Mouse (Mus musculus) midbrain, embryonic 11.5 days (tissue): ENCODE data around the gene Elof1. TPM values are rescaled to one million over a fixed set of nuclear protein-coding genes. Genes with fewer than 3 reads are reported as not detected.
A peak's percentile ranks its signal among the peaks of the same experiment; 100 is the strongest.
"Not testable (repeated sequence)": the region's sequence is repeated elsewhere in the genome, so short reads cannot be mapped to it uniquely, and the experiment has no call there.

Source experiments
- ATAC-seq: fragments of 200-750 bp; cut with Nextera tagmentation; 2 replicates; pipeline ENCODE4 v1.8.0; 2017; ENCODE audit warnings: moderate TSS enrichment, moderate library complexity; ENCODE audit not compliant: low FRiP score
- DNase-seq: peaks from one replicate; pipeline ENCODE4 v3.0.0; 2015; ENCODE audit warnings: low spot score; ENCODE audit errors: missing footprints
- H3K27ac ChIP-seq: fragments of 300-500 bp; sonication (generic); 2 replicates; pipeline ENCODE4 v1.5.1; 2014; ENCODE audit warnings: low read depth, low read length
- H3K27me3 ChIP-seq: fragments of 300-500 bp; sonication (generic); 2 replicates; pipeline ENCODE4 v1.6.1; 2014; ENCODE audit warnings: mild to moderate bottlenecking, low read length, moderate library complexity, mixed read lengths; ENCODE audit not compliant: control insufficient read depth, insufficient read depth
- H3K36me3 ChIP-seq: fragments of 300-500 bp; sonication (generic); 2 replicates; pipeline ENCODE4 v1.6.1; 2014; ENCODE audit warnings: mild to moderate bottlenecking, low read length, moderate library complexity, mixed read lengths; ENCODE audit not compliant: control insufficient read depth, insufficient read depth
- H3K4me1 ChIP-seq: fragments of 300-500 bp; sonication (generic); 2 replicates; pipeline ENCODE4 v1.6.1; 2014; ENCODE audit warnings: low read length; ENCODE audit not compliant: control insufficient read depth, insufficient read depth
- H3K4me2 ChIP-seq: fragments of 300-500 bp; sonication (generic); 2 replicates; pipeline ENCODE4 v1.6.1; 2014; ENCODE audit warnings: mild to moderate bottlenecking, moderate library complexity
- H3K4me3 ChIP-seq: fragments of 300-500 bp; sonication (generic); 2 replicates; pipeline ENCODE4 v1.5.1; 2014; ENCODE audit warnings: low read depth, low read length
- H3K9ac ChIP-seq: fragments of 300-500 bp; sonication (generic); 2 replicates; pipeline ENCODE4 v1.6.1; 2014; ENCODE audit warnings: low read length
- H3K9me3 ChIP-seq: fragments of 300-500 bp; sonication (generic); 2 replicates; pipeline ENCODE4 v1.6.1; 2016; ENCODE audit warnings: low read length; ENCODE audit not compliant: control insufficient read depth
- WGBS: fragments of 180-500 bp; shearing (Covaris S2); extraction: QIAGEN DNeasy Blood & Tissue Kit; methylation state at CpG from one replicate; pipeline ENCODE4 v1.1.7; 2014; 5-methylcytosine and 5-hydroxymethylcytosine counted together
- polyA plus RNA-seq: library from polyadenylated mRNA; unstranded; fragments of >200 nt; fragmentation: Nextera tagmentation; extraction: Ambion mirVana; gene quantifications from 2 replicates; pipeline ENCODE4 v1.2.1, GENCODE M21; 2014

Elof1 gene
- polyA plus RNA-seq, 1 experiment from 2014 or later: 225 TPM

- 1% methylated on average over 65 of the region's 65 CpGs for WGBS
- no peaks in the 10 kb centered on the region for H3K36me3 ChIP-seq
- ATAC-seq (peak; percentile 99), DNase-seq (peak; percentile 100)
- H3K9ac ChIP-seq: peak within 1 kb of the TSS; percentile 87
- no peaks in the 10 kb centered on the region for H3K27me3 ChIP-seq
- no peaks in the 10 kb centered on the region for H3K9me3 ChIP-seq
- H3K4me1 ChIP-seq: peaks cover 6% of the 10 kb centered on the region
- H3K4me2 ChIP-seq: peak within 1 kb of the TSS; percentile 68
- peak within 1 kb of the TSS; percentile 57; the same call in 1 of the 2 replicates for H3K27ac ChIP-seq
- H3K4me3 ChIP-seq: peak within 1 kb of the TSS; percentile 68
Measured at GRCm38 (mm10) chr9:22156497-22157245, 39.7 kb upstream of the Elof1 start, which contains the start of gene Pigyl. Gene Pigyl, plus strand, starts transcription at chr9:22156846.

- WGBS: 29% methylated on average over 10 of the region's 10 CpGs
- Histone ChIP-seq H3K4me2 (no peak overlapping the region; the same call in 1 of the 2 replicates), H3K27me3 (no peaks in the 10 kb centered on the region), H3K9ac (no peak overlapping the region), H3K27ac (no peak overlapping the region), H3K9me3 (no peaks in the 10 kb centered on the region), H3K36me3 (no peaks in the 10 kb centered on the region), H3K4me3 (no peak overlapping the region), H3K4me1 (peaks cover 6% of the 10 kb centered on the region)
- ATAC-seq (0 out of 2 replicates have a peak, but pooled peaks have one; percentile 12), DNase-seq (peak; percentile 95)
Measured at GRCm38 (mm10) chr9:22155614-22156013, 38.6 kb upstream of the Elof1 start.

GRCm38 (mm10) chr9:22153810-22154209 is 36.8 kb upstream of the Elof1 start:
- no peak overlapping the region for H3K9ac ChIP-seq
- no peak for ATAC-seq
- no peaks in the 10 kb centered on the region for H3K27me3 ChIP-seq
- peak; percentile 73 for DNase-seq
- 0 out of 2 replicates have a peak, but pooled peaks cover 2% of the 10 kb centered on the region for H3K9me3 ChIP-seq
- H3K27ac ChIP-seq: no peak overlapping the region
- 88% methylated on average over 3 of the region's 3 CpGs for WGBS
- no peak overlapping the region for H3K4me2 ChIP-seq
- peaks cover 6% of the 10 kb centered on the region for H3K4me1 ChIP-seq
- no peaks in the 10 kb centered on the region for H3K36me3 ChIP-seq
- no peak overlapping the region for H3K4me3 ChIP-seq

GRCm38 (mm10) chr9:22150946-22151345 is 34.0 kb upstream of the Elof1 start:
- DNase-seq: no peak
- no peak overlapping the region for H3K4me2 ChIP-seq
- H3K27me3 ChIP-seq: no peaks in the 10 kb centered on the region
- H3K27ac ChIP-seq: no peak overlapping the region
- H3K4me3 ChIP-seq: no peak overlapping the region
- 85% methylated on average over 2 of the region's 2 CpGs for WGBS
- H3K4me1 ChIP-seq: no peaks in the 10 kb centered on the region
- H3K36me3 ChIP-seq: no peaks in the 10 kb centered on the region
- ATAC-seq: no peak
- 0 out of 2 replicates have a peak, but pooled peaks cover 2% of the 10 kb centered on the region for H3K9me3 ChIP-seq
- no peak overlapping the region for H3K9ac ChIP-seq

GRCm38 (mm10) chr9:22150249-22150693 is 33.3 kb upstream of the Elof1 start:
- H3K9me3 ChIP-seq, H3K36me3 ChIP-seq, H3K9ac ChIP-seq, H3K4me3 ChIP-seq, H3K4me1 ChIP-seq, H3K27me3 ChIP-seq, ATAC-seq, H3K27ac ChIP-seq, H3K4me2 ChIP-seq, DNase-seq: not testable (repeated sequence)
- WGBS: 86% methylated on average over 7 of the region's 7 CpGs

GRCm38 (mm10) chr9:22149426-22150248 is 32.7 kb upstream of the Elof1 start:
- Histone ChIP-seq H3K4me1 (no peaks in the 10 kb centered on the region), H3K36me3 (no peaks in the 10 kb centered on the region)

GRCm38 (mm10) chr9:22144304-22144965 is 27.5 kb upstream of the Elof1 start:
- Histone ChIP-seq H3K27me3 (no peaks in the 10 kb centered on the region), H3K4me3 (no peak overlapping the region), H3K4me2 (no peak overlapping the region), H3K36me3 (no peaks in the 10 kb centered on the region), H3K27ac (no peak overlapping the region), H3K9ac (no peak overlapping the region), H3K4me1 (no peaks in the 10 kb centered on the region), H3K9me3 (0 out of 2 replicates have a peak, but pooled peaks cover 1% of the 10 kb centered on the region)
- 91% methylated on average over 6 of the region's 8 CpGs for WGBS
- ATAC-seq: no peak
- DNase-seq: no peak

More at GRCm38 (mm10) chr9:22149426-22150248, 32.7 kb upstream of the Elof1 start:
- Histone ChIP-seq H3K27me3 (no peaks in the 10 kb centered on the region), H3K9me3 (0 out of 2 replicates have a peak, but pooled peaks cover 2% of the 10 kb centered on the region), H3K4me3 (no peak overlapping the region), H3K4me2 (no peak overlapping the region), H3K9ac (no peak overlapping the region), H3K27ac (no peak overlapping the region)
- no peak for ATAC-seq
- WGBS: 79% methylated on average over 20 of the region's 20 CpGs
- no peak for DNase-seq

GRCm38 (mm10) chr9:22143108-22144037 is 26.4 kb upstream of the Elof1 start:
- no peak overlapping the region for H3K4me3 ChIP-seq
- no peak overlapping the region for H3K27ac ChIP-seq
- WGBS: 57% methylated on average over 17 of the region's 17 CpGs
- H3K9ac ChIP-seq: no peak overlapping the region
- H3K4me2 ChIP-seq: no peak overlapping the region
- DNase-seq: peak; percentile 97
- no peaks in the 10 kb centered on the region for H3K9me3 ChIP-seq
- ATAC-seq: peak; percentile 64; the same call in 1 of the 2 replicates
- H3K36me3 ChIP-seq: no peaks in the 10 kb centered on the region
- no peaks in the 10 kb centered on the region for H3K27me3 ChIP-seq
- no peaks in the 10 kb centered on the region for H3K4me1 ChIP-seq
